Mouse (Mus musculus) bone marrow macrophage, adult 2 months (primary cell): Measurements from ENCODE around the gene Nrxn2. TPM values are rescaled to one million over a fixed set of nuclear protein-coding genes. Genes with fewer than 3 reads are reported as not detected.

Source experiments
- H3K27ac ChIP-seq: 2 replicates; pipeline ENCODE4 v1.5.1; 2012; ENCODE audit warnings: low read depth, low read length; ENCODE audit not compliant: insufficient read depth
- H3K4me1 ChIP-seq: 2 replicates; pipeline ENCODE4 v1.6.1; 2012; ENCODE audit warnings: low read length; ENCODE audit not compliant: control insufficient read depth, insufficient read depth
- H3K4me3 ChIP-seq: 2 replicates; pipeline ENCODE4 v1.5.1; 2012; ENCODE audit warnings: mild to moderate bottlenecking, low read length, moderate library complexity; ENCODE audit not compliant: insufficient read depth
- CTCF ChIP-seq: IDR thresholded peaks from 2 replicates; pipeline ENCODE4 v1.5.1; 2012; ENCODE audit warnings: low read depth, mild to moderate bottlenecking, low read length, moderate library complexity
- POLR2A ChIP-seq: IDR thresholded peaks from 2 replicates; pipeline ENCODE4 v1.6.1; 2012; ENCODE audit warnings: mild to moderate bottlenecking, low read depth, low read length, borderline replicate concordance
- polyA plus RNA-seq: library from polyadenylated mRNA; stranded (reverse); fragments of >200 nt; gene quantifications from 2 replicates; pipeline ENCODE4 v1.2.4, GENCODE M21; 2012; ENCODE audit not compliant: missing spikeins, insufficient read depth, insufficient read length

The Nrxn2 gene
- polyA plus RNA-seq, 1 experiment, result not detected

- Histone ChIP-seq H3K4me1 (peaks cover 5% of the 10 kb centered on the region; the same call in 1 of the 2 replicates), H3K27ac (no peak overlapping the region)
- TF ChIP-seq CTCF, result no peak
- TF ChIP-seq POLR2A, result no peak
These were observed 31.3 kb downstream of the Nrxn2 start for GRCm38 (mm10) chr19:6449841-6450240.

GRCm38 (mm10) chr19:6452030-6452494 lies 33.5 kb downstream of the Nrxn2 start:
- TF ChIP-seq POLR2A, result no peak
- TF ChIP-seq CTCF, result peak; percentile 33; the same call in 1 of the 2 replicates
- H3K4me3 ChIP-seq, result no peak overlapping the region
- H3K4me1 ChIP-seq, result peaks cover 5% of the 10 kb centered on the region; the same call in 1 of the 2 replicates
- no peak overlapping the region for H3K27ac ChIP-seq

More at GRCm38 (mm10) chr19:6449841-6450240, 31.3 kb downstream of the Nrxn2 start:
- no peak overlapping the region for H3K4me3 ChIP-seq

- TF ChIP-seq CTCF (no peak), POLR2A (no peak)
- H3K4me3 ChIP-seq, result no peak overlapping the region
- no peak overlapping the region for H3K27ac ChIP-seq
- 0 out of 2 replicates have a peak, but pooled peaks cover 3% of the 10 kb centered on the region for H3K4me1 ChIP-seq
These were observed 34.3 kb downstream of the Nrxn2 start for GRCm38 (mm10) chr19:6452672-6453310.

GRCm38 (mm10) chr19:6453349-6453748 lies 34.8 kb downstream of the Nrxn2 start:
- Histone ChIP-seq H3K4me1 (peaks cover 7% of the 10 kb centered on the region; the same call in 1 of the 2 replicates), H3K4me3 (no peak overlapping the region), H3K27ac (no peak overlapping the region)
- TF ChIP-seq CTCF, result no peak
- TF ChIP-seq POLR2A, result no peak

GRCm38 (mm10) chr19:6454041-6454720 lies 35.6 kb downstream of the Nrxn2 start:
- Histone ChIP-seq H3K27ac (no peak overlapping the region), H3K4me1 (peaks cover 6% of the 10 kb centered on the region; the same call in 1 of the 2 replicates), H3K4me3 (no peak overlapping the region)
- TF ChIP-seq POLR2A (no peak), CTCF (no peak)

- Histone ChIP-seq H3K27ac (no peak overlapping the region), H3K4me3 (no peak overlapping the region)
- TF ChIP-seq POLR2A, result no peak
These were observed 41.0 kb downstream of the Nrxn2 start for GRCm38 (mm10) chr19:6459504-6459903.

GRCm38 (mm10) chr19:6462841-6463240 lies 44.3 kb downstream of the Nrxn2 start:
- Histone ChIP-seq H3K4me3 (no peak overlapping the region), H3K4me1 (peaks cover 14% of the 10 kb centered on the region)

More at GRCm38 (mm10) chr19:6459504-6459903, 41.0 kb downstream of the Nrxn2 start:
- peaks cover 14% of the 10 kb centered on the region for H3K4me1 ChIP-seq

GRCm38 (mm10) chr19:6464306-6465071 lies 46.0 kb downstream of the Nrxn2 start:
- no peak overlapping the region for H3K4me3 ChIP-seq
- no peak overlapping the region for H3K27ac ChIP-seq
- TF ChIP-seq CTCF, result no peak
- no peak for TF ChIP-seq POLR2A
- peaks cover 6% of the 10 kb centered on the region for H3K4me1 ChIP-seq

More at GRCm38 (mm10) chr19:6462841-6463240, 44.3 kb downstream of the Nrxn2 start:
- no peak overlapping the region for H3K27ac ChIP-seq
- TF ChIP-seq CTCF (no peak), POLR2A (no peak)

- H3K27ac ChIP-seq, result no peak overlapping the region
- H3K4me3 ChIP-seq, result no peak overlapping the region
- TF ChIP-seq CTCF (no peak), POLR2A (no peak)
- peaks cover 2% of the 10 kb centered on the region; the same call in 1 of the 2 replicates for H3K4me1 ChIP-seq
These were observed 46.6 kb downstream of the Nrxn2 start for GRCm38 (mm10) chr19:6465090-6465489.

- Histone ChIP-seq H3K4me3 (no peak overlapping the region), H3K27ac (no peak overlapping the region), H3K4me1 (no peaks in the 10 kb centered on the region)
- TF ChIP-seq CTCF (no peak), POLR2A (no peak)
These were observed 48.4 kb downstream of the Nrxn2 start for GRCm38 (mm10) chr19:6466945-6467344.
